Mouse (Mus musculus) G1E (cell line): ENCODE data around the gene Tbx3. TPM values are rescaled to one million over a fixed set of nuclear protein-coding genes. Genes with fewer than 3 reads are reported as not detected.

Experiments used
- ATAC-seq: 2 replicates; pipeline ENCODE4 v1.8.0; 2016; ENCODE audit warnings: mild to moderate bottlenecking; ENCODE audit not compliant: insufficient number of reproducible peaks, poor library complexity, low FRiP score, severe bottlenecking; ENCODE audit errors: extremely low read depth
- DNase-seq: peaks from one replicate; pipeline ENCODE4 v3.0.0; 2012; ENCODE audit warnings: low spot score
- H3K27me3 ChIP-seq: 2 replicates; pipeline ENCODE4 v1.6.1; 2012; ENCODE audit warnings: mild to moderate bottlenecking, low read length, inconsistent platforms; ENCODE audit not compliant: insufficient read depth
- H3K36me3 ChIP-seq: replicated peaks from 2 replicates; pipeline ENCODE3; 2012; ENCODE audit warnings: mild to moderate bottlenecking, inconsistent platforms
- H3K4me1 ChIP-seq: 2 replicates; pipeline ENCODE4 v1.6.1; 2012; ENCODE audit warnings: low read depth, low read length, inconsistent platforms, mixed read lengths; ENCODE audit not compliant: insufficient read depth
- H3K4me3 ChIP-seq: 2 replicates; pipeline ENCODE4 v1.5.1; 2012; ENCODE audit warnings: low read depth, mild to moderate bottlenecking, inconsistent platforms, low read length, moderate library complexity, mixed read lengths
- H3K9me3 ChIP-seq: replicated peaks from 2 replicates; pipeline ENCODE4 v1.6.1; 2012; ENCODE audit warnings: inconsistent platforms
- CTCF ChIP-seq: IDR thresholded peaks from 2 replicates; pipeline ENCODE4 v1.5.1; 2012; ENCODE audit warnings: low read depth, low read length, inconsistent platforms, mixed read lengths
- GATA1 ChIP-seq: IDR thresholded peaks from 2 replicates; pipeline ENCODE4 v1.6.1; 2012; ENCODE audit warnings: borderline replicate concordance, low read length, inconsistent platforms, mixed read lengths
- GATA2 ChIP-seq: IDR thresholded peaks from 2 replicates; pipeline ENCODE4 v1.6.1; 2012; ENCODE audit warnings: low read depth, low read length, inconsistent platforms, borderline replicate concordance
- POLR2AphosphoS5 ChIP-seq: IDR thresholded peaks from 2 replicates; pipeline ENCODE4 v1.6.1; 2012; ENCODE audit warnings: low read depth, low read length, inconsistent platforms; ENCODE audit not compliant: insufficient replicate concordance
- TAL1 ChIP-seq: conservative IDR thresholded peaks from 2 replicates; pipeline ENCODE4 v1.6.1; 2012; ENCODE audit warnings: low read depth, low read length, inconsistent platforms, mixed read lengths
- polyA plus RNA-seq: library from polyadenylated mRNA; stranded (reverse); fragments of >175 nt; gene quantifications from 2 replicates; pipeline ENCODE4 v1.2.3, GENCODE M21; 2012
- total RNA-seq, 2 experiments: library from RNA; stranded (forward) in 1 of 2; stranded (reverse) in 1 of 2; fragments of 200-1000 nt in 1 of 2; fragments of >200 nt in 1 of 2; fragmentation: Nextera tagmentation in 1 of 2; gene quantifications; 2 replicates each; pipeline ENCODE4 v1.2.3; 2014 to 2017

Gene Tbx3
- total and polyA plus RNA-seq, 3 experiments: 0.05 TPM; not detected in 2

DNA sequence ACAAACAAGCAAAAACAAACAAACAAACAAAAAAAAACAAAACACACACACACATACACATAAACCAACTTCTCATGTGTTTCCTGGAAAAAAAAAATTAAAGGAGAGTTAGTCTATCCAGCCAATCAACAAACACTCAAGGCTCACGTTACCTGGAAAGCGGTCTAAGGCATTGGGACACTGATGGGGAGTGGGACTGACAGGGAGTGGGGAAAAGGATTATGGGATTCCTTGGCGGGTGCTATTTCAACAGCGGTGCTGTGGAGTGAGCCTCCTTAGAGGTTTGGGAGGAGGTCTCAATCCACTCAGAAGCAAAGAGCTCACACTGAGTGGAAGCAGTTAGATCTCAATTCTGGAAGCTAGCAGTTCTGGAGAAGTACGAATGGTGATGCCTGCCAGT, 12.1 kb upstream of the Tbx3 start:
- no peak for ATAC-seq
- no peaks in the 10 kb centered on the region for H3K27me3 ChIP-seq

DNA sequence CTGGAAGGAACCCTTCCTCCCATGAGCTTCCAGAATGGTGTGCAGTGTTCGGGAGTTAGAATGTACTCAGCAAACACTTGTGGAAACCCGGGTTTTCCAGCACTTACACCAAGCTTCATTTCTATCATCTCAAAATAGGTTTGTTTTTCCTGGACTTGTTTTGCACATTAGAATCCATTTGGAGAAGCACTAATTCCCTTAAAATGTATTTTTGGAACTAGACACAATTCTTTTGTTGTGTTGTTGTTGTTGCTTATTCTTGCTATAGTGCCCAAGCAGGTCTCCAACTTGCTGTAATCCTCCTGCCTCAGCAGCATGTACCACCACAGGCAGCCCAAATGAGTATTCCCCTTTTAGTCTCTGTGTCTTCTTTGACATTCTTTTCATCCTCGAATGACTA, 11.4 kb upstream of the Tbx3 start:
- Histone ChIP-seq H3K36me3 (no peaks in the 10 kb centered on the region), H3K27me3 (no peaks in the 10 kb centered on the region), H3K4me3 (no peak overlapping the region), H3K4me1 (no peaks in the 10 kb centered on the region), H3K9me3 (peaks cover 74% of the 10 kb centered on the region)
- no peak for TF ChIP-seq GATA1
- TF ChIP-seq CTCF: no peak
- TF ChIP-seq GATA2: no peak
- TF ChIP-seq TAL1: no peak
- TF ChIP-seq POLR2AphosphoS5: no peak
- ATAC-seq: no peak
- no peak for DNase-seq

More for the DNA sequence above, 12.1 kb upstream of the Tbx3 start:
- Histone ChIP-seq H3K4me1 (no peaks in the 10 kb centered on the region), H3K36me3 (no peaks in the 10 kb centered on the region), H3K9me3 (peaks cover 76% of the 10 kb centered on the region), H3K4me3 (no peak overlapping the region)
- TF ChIP-seq TAL1: no peak
- no peak for TF ChIP-seq POLR2AphosphoS5
- TF ChIP-seq GATA2: no peak
- no peak for TF ChIP-seq GATA1
- no peak for DNase-seq

DNA sequence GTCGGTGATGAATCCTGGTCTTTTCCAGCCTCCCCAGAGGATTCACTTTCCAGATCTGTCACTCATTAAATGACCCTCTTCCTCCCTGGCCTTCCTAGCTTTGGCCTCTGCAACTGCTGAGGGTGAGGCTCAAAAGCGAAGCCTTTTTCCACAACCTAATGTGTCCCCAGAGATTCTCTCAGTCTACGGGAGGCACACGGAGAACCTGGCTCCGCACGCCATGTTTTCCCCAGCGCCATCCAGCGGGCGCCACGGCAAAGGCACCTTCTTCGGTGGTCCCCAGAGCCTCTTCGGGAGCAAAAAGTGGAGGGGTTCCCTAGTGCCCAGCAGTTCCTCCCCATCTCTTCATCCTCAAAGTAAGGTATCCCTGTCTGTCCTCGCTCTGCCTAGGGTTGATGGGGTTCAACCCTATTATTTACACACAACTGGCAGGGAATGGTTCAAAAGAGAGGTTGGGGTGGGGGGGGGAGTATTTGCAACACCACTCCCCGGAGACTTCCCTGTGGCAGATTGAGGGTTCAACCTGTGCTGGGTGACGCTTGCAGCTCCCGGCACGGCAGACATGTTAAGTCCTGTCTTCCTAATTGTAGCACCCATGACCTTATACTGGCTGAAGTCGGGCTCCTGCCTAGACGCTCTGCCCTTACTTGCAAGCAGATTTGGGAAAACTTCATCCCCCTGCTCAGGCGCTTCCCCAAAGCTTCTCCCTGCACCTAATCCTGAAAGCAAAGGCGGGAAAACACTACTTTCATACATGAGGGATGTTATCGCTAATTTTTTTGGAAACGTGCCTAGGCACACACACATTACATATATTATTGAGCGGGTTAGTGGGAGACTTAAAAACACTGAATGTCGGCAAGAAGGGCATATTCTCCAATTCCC, 9.7 kb upstream of the Tbx3 start:
- Histone ChIP-seq H3K9me3 (peaks cover 75% of the 10 kb centered on the region), H3K27me3 (no peaks in the 10 kb centered on the region), H3K36me3 (no peaks in the 10 kb centered on the region), H3K4me3 (no peak overlapping the region; the same call in 1 of the 2 replicates), H3K4me1 (no peaks in the 10 kb centered on the region)
- TF ChIP-seq POLR2AphosphoS5: no peak
- TF ChIP-seq CTCF: no peak
- no peak for TF ChIP-seq TAL1
- TF ChIP-seq GATA2: no peak
- TF ChIP-seq GATA1: no peak
- DNase-seq (no peak), ATAC-seq (no peak)

DNA sequence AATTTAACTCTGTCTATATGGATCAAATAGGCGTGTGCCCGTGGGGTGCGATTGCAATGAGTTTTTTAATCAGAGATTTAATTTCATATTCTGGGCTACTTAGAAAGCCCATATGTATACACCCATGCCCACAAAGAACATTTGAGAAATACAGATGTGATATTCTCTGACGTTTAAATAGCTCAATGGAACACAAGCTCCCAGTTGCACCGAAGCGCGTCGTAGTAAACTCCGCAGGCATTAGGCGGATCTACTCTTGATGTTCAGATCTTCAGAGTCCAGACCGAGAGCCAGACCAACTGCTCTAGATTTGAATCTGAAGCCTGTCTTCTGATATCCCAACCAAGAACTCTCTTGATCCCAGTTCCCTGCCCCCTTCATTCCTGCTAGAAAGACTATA, 9.0 kb upstream of the Tbx3 start:
- TF ChIP-seq TAL1: no peak
- no peak for TF ChIP-seq POLR2AphosphoS5
- TF ChIP-seq GATA2: no peak
- H3K4me1 ChIP-seq: no peaks in the 10 kb centered on the region
- no peak overlapping the region for H3K4me3 ChIP-seq
- H3K36me3 ChIP-seq: no peaks in the 10 kb centered on the region
- ATAC-seq (no peak), DNase-seq (no peak)
- H3K27me3 ChIP-seq: no peaks in the 10 kb centered on the region
- peaks cover 76% of the 10 kb centered on the region for H3K9me3 ChIP-seq

DNA sequence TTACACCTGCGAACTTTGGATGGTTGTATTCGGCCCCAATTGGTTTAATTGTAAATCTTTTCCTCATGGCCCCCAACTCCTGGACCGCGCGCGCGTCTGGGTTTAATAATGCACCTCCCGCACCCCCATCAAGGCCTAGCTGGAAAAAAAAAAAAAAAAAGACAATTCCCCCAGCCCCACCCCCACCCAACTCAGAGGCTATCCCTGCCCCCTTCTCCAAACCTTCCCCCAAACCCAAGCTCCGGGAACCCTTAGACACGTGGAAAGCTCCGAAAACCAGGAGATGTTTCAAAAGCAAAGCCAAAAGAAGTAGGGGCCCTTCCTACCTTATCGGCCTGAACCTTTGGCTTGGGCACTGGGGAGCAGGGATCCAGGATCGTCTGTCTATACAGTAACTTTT, 8.1 kb upstream of the Tbx3 start:
- Histone ChIP-seq H3K9me3 (peaks cover 76% of the 10 kb centered on the region), H3K4me3 (no peak overlapping the region), H3K4me1 (no peaks in the 10 kb centered on the region), H3K36me3 (no peaks in the 10 kb centered on the region), H3K27me3 (no peaks in the 10 kb centered on the region)
- no peak for TF ChIP-seq CTCF
- no peak for TF ChIP-seq TAL1
- TF ChIP-seq GATA1: no peak
- TF ChIP-seq POLR2AphosphoS5: no peak
- TF ChIP-seq GATA2: no peak
- no peak for DNase-seq
- ATAC-seq: no peak

DNA sequence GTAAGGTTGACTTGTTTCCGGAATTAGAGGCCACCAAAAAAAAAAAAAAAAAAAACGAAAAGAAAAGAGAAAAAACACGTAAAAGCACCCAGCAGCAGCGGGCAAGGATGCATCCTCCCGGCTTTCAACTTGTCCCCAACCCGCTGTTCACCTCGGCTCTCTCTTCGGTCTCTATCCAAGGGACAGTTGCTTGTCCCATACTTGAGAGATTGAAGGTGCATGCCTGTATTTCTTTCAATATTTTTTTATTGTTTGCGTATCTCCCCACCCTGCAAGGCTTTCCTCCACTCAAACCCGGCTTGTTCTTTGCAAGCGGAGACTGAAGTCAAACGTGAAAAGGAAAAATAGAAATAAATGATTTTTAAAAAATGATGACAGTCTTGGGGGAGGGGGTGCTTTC, 7.7 kb upstream of the Tbx3 start:
- DNase-seq (no peak), ATAC-seq (no peak)
- no peaks in the 10 kb centered on the region for H3K27me3 ChIP-seq
- no peaks in the 10 kb centered on the region for H3K36me3 ChIP-seq
- no peak for TF ChIP-seq POLR2AphosphoS5
- no peak for TF ChIP-seq GATA2
- TF ChIP-seq GATA1: no peak
- TF ChIP-seq TAL1: no peak
- no peak for TF ChIP-seq CTCF
- no peak overlapping the region for H3K4me3 ChIP-seq
- H3K4me1 ChIP-seq: no peaks in the 10 kb centered on the region
- H3K9me3 ChIP-seq: peaks cover 77% of the 10 kb centered on the region

DNA sequence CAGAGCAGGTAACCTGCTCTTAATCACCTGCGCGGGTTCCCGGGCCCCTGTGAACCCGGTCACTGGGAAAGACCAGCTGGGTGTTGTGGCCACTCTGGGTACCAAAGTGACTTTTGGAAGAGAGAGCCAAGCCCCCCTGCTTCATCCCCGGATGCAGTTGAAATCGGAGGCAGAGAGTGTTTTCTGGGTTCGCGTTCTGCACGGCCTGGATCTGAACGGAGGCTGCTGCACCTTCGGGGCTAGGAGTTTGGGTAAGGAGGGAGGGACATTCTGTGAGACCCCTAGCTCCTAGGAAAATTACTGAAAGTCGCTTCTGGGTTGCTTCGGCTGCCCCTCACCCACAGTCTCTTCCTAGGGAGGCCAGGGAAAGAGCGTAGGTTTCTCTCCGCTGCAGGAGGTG, 7.2 kb upstream of the Tbx3 start:
- ATAC-seq (no peak), DNase-seq (no peak)
- H3K27me3 ChIP-seq: no peaks in the 10 kb centered on the region
- no peaks in the 10 kb centered on the region for H3K36me3 ChIP-seq
- H3K9me3 ChIP-seq: peaks cover 78% of the 10 kb centered on the region
- H3K4me3 ChIP-seq: no peak overlapping the region
- TF ChIP-seq GATA2 (no peak), GATA1 (no peak), POLR2AphosphoS5 (no peak), TAL1 (no peak), CTCF (no peak)
- H3K4me1 ChIP-seq: no peaks in the 10 kb centered on the region
